Mouse (Mus musculus): ENCODE measurements around the gene Wdr83. TPM values are rescaled to one million over a fixed set of nuclear protein-coding genes. Genes with fewer than 3 reads are reported as not detected.
"Not testable (repeated sequence)": the region's sequence is repeated elsewhere in the genome, so short reads cannot be mapped to it uniquely, and the experiment has no call there.

The Wdr83 gene
- polyA plus RNA-seq, 1 experiment from 2014 or later, result 22.3 TPM

DNA sequence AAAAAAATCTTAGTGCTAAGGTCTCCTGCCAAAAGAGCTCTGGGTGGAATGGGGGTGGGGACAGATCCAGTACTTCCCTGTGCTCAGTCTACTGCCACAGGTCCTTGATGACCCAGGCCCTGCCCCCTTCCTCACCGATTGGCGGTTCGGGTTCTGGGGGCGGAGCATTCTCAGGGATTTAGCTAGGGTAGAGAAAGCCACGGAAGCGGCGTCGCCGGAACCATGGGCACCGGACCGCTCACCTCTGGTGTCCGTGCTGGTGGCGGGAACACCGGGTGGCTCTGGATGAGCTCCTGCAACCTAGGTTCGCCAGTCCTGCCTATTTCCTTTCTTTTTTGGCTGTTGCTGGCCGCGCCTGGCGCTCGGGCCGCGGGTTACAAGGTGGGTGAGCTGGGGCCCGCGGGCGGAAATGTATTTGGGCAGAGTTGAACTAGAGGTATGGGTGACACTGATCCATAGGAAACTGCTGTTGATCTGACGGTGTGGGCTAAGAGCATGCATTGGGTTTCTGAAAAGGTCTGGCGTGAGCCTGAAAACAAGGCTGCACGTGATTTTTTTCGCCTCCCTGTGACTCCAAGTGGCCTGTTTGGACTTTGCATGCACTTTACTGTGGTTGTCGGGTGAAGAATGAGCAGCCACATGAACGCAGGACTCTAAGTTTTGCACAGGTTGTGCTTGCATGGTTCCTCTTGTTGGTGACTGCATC, 2.2 kb upstream of the Wdr83 start, which contains the start of gene Man2b1:
Man2b1 (plus strand) TSS at position 163 of the 706 bp plus-strand sequence.
- H3K27me3 ChIP-seq (ENCODE audit: control insufficient read depth, insufficient read depth, low read length), result no peaks in the 10 kb centered on the region
- peaks cover 5% of the 10 kb centered on the region; the same call in 1 of the 2 replicates for H3K4me1 ChIP-seq (replicated peaks; ENCODE audit: control insufficient read depth, insufficient read depth)
- TF ChIP-seq CTCF (IDR thresholded peaks at IDR 0.05; ENCODE audit: low read depth), result peak; percentile 50
- TF ChIP-seq EP300 (optimal IDR thresholded peaks at IDR 0.05), result no peak
- H3K27ac ChIP-seq (replicated peaks), result peak within 1 kb of the TSS; percentile 81
- 0% methylated on average over 30 of the region's 30 CpGs for WGBS
- peak within 1 kb of the TSS; percentile 88 for H3K4me2 ChIP-seq (replicated peaks; ENCODE audit: low read depth)
- DNase-seq (ENCODE audit: low spot score) (peak; percentile 95), ATAC-seq (ENCODE audit: low FRiP score, low TSS enrichment) (peak; percentile 93)
- peaks cover 7% of the 10 kb centered on the region; the same call in 1 of the 2 replicates for H3K36me3 ChIP-seq (ENCODE audit: control insufficient read depth, insufficient read depth, low read length)
- H3K4me3 ChIP-seq (ENCODE audit: low read depth, low read length), result peak within 1 kb of the TSS; percentile 71
- no peaks in the 10 kb centered on the region for H3K9me3 ChIP-seq (ENCODE audit: control insufficient read depth, low read length)
- peak within 1 kb of the TSS; percentile 83 for H3K9ac ChIP-seq (ENCODE audit: low read length)

DNA sequence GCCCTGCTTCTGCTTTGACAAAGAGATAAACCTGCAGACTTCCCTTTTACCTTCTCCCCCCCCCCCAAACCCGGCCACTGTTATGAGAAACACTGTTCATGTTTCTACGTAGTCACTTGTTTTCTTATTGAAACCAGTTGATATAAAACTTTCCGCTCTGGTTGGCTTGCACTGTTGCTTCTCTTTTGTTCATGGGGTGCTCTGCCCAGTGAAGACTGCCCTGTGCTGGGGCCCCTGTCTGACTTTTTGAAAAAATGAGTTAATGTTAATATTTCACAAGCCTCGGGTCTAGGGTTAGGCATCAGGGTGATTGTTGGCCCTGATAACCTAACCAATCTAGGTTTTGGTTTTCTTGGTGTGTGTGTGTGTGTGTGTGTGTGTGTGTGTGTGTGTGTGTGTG, 1.1 kb upstream of the Wdr83 start:
- H3K4me3 ChIP-seq (ENCODE audit: low read depth, low read length); H3K9ac ChIP-seq (ENCODE audit: low read length); DNase-seq (ENCODE audit: low spot score); H3K36me3 ChIP-seq (ENCODE audit: control insufficient read depth, insufficient read depth, low read length); H3K4me2 ChIP-seq (replicated peaks; ENCODE audit: low read depth); H3K27me3 ChIP-seq (ENCODE audit: control insufficient read depth, insufficient read depth, low read length); H3K27ac ChIP-seq (replicated peaks); H3K9me3 ChIP-seq (ENCODE audit: control insufficient read depth, low read length); H3K4me1 ChIP-seq (replicated peaks; ENCODE audit: control insufficient read depth, insufficient read depth); ATAC-seq (ENCODE audit: low FRiP score, low TSS enrichment): not testable (repeated sequence)
- 82% methylated on average over 4 of the region's 4 CpGs for WGBS

DNA sequence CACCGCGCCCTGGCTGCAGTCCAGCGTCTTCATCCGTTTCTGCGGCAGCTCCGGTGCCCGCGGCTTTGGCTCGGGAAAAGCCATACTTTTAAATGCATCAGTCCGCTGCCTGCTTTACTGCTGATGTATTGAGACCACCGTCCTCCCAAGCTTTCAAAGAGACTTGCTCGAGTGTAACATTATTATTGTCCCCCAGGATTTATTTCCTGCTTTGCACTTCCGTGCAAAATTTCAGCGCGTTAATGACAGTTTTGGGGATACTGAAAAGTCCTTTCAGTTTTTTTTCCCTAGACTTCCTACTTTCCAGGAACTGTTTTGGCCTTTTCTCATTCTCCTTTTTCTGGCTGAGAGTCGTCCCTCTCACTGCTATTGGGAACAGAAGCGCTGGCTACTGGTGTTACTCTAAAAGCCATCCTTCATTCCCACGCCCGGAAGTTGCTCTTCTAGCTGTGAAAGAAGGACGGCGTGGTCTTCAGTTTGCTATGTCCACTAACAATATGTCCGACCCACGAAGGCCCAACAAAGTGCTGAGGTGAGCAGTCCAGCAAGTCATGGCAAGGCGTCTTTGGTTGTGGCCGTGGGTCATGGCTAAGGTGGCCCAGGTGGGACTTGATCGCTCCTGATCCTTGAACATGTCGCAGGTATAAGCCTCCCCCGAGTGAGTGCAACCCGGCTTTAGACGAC, 432 bp downstream of the Wdr83 start, which contains the start of gene Wdr83os:
Wdr83os (plus strand) TSS at position 209 of the 684 bp plus-strand sequence.
- H3K36me3 ChIP-seq (ENCODE audit: control insufficient read depth, insufficient read depth, low read length), result peaks cover 4% of the 10 kb centered on the region; the same call in 1 of the 2 replicates
- peaks cover 5% of the 10 kb centered on the region; the same call in 1 of the 2 replicates for H3K4me1 ChIP-seq (replicated peaks; ENCODE audit: control insufficient read depth, insufficient read depth)
- ATAC-seq (ENCODE audit: low FRiP score, low TSS enrichment) (peak; percentile 11), DNase-seq (ENCODE audit: low spot score) (peak; percentile 60)
- H3K9ac ChIP-seq (ENCODE audit: low read length), result peak within 1 kb of the TSS; percentile 76
- peak within 1 kb of the TSS; percentile 86 for H3K4me2 ChIP-seq (replicated peaks; ENCODE audit: low read depth)
- TF ChIP-seq CTCF (IDR thresholded peaks at IDR 0.05; ENCODE audit: low read depth) (no peak), EP300 (optimal IDR thresholded peaks at IDR 0.05) (no peak)
- H3K4me3 ChIP-seq (ENCODE audit: low read depth, low read length), result peak within 1 kb of the TSS; percentile 85
- under 1% methylated on average over 30 of the region's 30 CpGs for WGBS
- H3K27me3 ChIP-seq (ENCODE audit: control insufficient read depth, insufficient read depth, low read length), result no peaks in the 10 kb centered on the region
- no peaks in the 10 kb centered on the region for H3K9me3 ChIP-seq (ENCODE audit: control insufficient read depth, low read length)
- peak within 1 kb of the TSS; percentile 78 for H3K27ac ChIP-seq (replicated peaks)

DNA sequence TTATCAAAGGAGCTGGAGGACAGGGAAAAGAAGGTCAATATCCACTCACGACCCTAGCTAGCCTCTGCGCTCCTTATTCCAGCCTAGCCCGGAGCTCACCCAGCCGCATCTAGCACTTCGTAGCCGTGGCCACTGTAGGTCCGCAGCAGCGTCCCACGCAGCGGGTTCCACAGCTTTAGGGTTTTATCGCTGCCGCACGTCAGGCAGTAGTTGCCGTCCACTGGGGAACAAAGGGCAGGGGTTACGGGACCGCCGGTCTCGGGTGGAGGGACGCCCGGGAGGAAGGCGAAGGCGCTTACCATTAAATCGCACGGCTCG, 933 bp downstream of the Wdr83 start:
- WGBS, result under 1% methylated on average over 25 of the region's 25 CpGs

DNA sequence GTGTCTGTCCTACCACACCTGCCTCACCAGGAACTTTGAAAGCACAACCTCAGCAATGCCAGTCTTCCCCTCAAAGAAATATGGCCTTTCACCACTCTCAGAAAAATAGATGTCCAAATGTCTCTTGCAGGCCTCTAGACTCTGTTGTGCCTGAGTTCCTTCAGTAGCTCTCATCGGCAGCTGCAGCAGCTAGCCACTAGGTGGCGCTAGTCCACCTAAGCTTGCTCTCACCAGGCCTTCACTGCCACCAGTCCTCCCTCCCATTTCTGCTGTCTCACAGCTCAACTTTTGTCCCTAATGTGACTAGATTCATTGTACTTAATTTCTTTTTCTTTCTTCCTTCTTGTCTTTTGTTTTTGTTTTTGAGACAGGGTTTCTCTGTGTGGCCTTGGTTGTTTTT, 4.1 kb downstream of the Wdr83 start:
- ATAC-seq (ENCODE audit: low FRiP score, low TSS enrichment), result peak; percentile 45; the same call in 1 of the 2 replicates
- peaks cover 11% of the 10 kb centered on the region; the same call in 1 of the 2 replicates for H3K36me3 ChIP-seq (ENCODE audit: control insufficient read depth, insufficient read depth, low read length)
- WGBS, result 0% methylated on average over 2 of the region's 2 CpGs
- peaks cover 2% of the 10 kb centered on the region; the same call in 1 of the 2 replicates for H3K4me1 ChIP-seq (replicated peaks; ENCODE audit: control insufficient read depth, insufficient read depth)
- H3K4me2 ChIP-seq (replicated peaks; ENCODE audit: low read depth), result no peak overlapping the region
- H3K27me3 ChIP-seq (ENCODE audit: control insufficient read depth, insufficient read depth, low read length), result no peaks in the 10 kb centered on the region
- DNase-seq (ENCODE audit: low spot score), result peak; percentile 83
- H3K9me3 ChIP-seq (ENCODE audit: control insufficient read depth, low read length), result no peaks in the 10 kb centered on the region
- peak; percentile 97 for TF ChIP-seq CTCF (IDR thresholded peaks at IDR 0.05; ENCODE audit: low read depth)
- no peak for TF ChIP-seq EP300 (optimal IDR thresholded peaks at IDR 0.05)
- no peak overlapping the region for H3K27ac ChIP-seq (replicated peaks)
- H3K4me3 ChIP-seq (ENCODE audit: low read depth, low read length), result no peak overlapping the region
- H3K9ac ChIP-seq (ENCODE audit: low read length), result no peak overlapping the region

More for the DNA sequence above, 933 bp downstream of the Wdr83 start:
- TF ChIP-seq EP300 (optimal IDR thresholded peaks at IDR 0.05), result no peak
- TF ChIP-seq CTCF (IDR thresholded peaks at IDR 0.05; ENCODE audit: low read depth), result no peak
- DNase-seq (ENCODE audit: low spot score) (no peak), ATAC-seq (ENCODE audit: low FRiP score, low TSS enrichment) (no peak)
- peak overlapping the region; percentile 76 for H3K9ac ChIP-seq (ENCODE audit: low read length)
- peaks cover 7% of the 10 kb centered on the region; the same call in 1 of the 2 replicates for H3K36me3 ChIP-seq (ENCODE audit: control insufficient read depth, insufficient read depth, low read length)
- H3K27ac ChIP-seq (replicated peaks), result peak overlapping the region; percentile 78
- peak overlapping the region; percentile 86 for H3K4me2 ChIP-seq (replicated peaks; ENCODE audit: low read depth)
- peaks cover 5% of the 10 kb centered on the region; the same call in 1 of the 2 replicates for H3K4me1 ChIP-seq (replicated peaks; ENCODE audit: control insufficient read depth, insufficient read depth)
- H3K27me3 ChIP-seq (ENCODE audit: control insufficient read depth, insufficient read depth, low read length), result no peaks in the 10 kb centered on the region
- no peaks in the 10 kb centered on the region for H3K9me3 ChIP-seq (ENCODE audit: control insufficient read depth, low read length)
- peak overlapping the region; percentile 85 for H3K4me3 ChIP-seq (ENCODE audit: low read depth, low read length)
